Mouse (Mus musculus) right cerebral cortex, postnatal 4 days (tissue): ENCODE results near the gene Sgpp1.

Experiments used
- DNase-seq: peaks from one replicate; pipeline ENCODE4 v3.0.0-alpha.2; 2022

Sgpp1 gene

DNA sequence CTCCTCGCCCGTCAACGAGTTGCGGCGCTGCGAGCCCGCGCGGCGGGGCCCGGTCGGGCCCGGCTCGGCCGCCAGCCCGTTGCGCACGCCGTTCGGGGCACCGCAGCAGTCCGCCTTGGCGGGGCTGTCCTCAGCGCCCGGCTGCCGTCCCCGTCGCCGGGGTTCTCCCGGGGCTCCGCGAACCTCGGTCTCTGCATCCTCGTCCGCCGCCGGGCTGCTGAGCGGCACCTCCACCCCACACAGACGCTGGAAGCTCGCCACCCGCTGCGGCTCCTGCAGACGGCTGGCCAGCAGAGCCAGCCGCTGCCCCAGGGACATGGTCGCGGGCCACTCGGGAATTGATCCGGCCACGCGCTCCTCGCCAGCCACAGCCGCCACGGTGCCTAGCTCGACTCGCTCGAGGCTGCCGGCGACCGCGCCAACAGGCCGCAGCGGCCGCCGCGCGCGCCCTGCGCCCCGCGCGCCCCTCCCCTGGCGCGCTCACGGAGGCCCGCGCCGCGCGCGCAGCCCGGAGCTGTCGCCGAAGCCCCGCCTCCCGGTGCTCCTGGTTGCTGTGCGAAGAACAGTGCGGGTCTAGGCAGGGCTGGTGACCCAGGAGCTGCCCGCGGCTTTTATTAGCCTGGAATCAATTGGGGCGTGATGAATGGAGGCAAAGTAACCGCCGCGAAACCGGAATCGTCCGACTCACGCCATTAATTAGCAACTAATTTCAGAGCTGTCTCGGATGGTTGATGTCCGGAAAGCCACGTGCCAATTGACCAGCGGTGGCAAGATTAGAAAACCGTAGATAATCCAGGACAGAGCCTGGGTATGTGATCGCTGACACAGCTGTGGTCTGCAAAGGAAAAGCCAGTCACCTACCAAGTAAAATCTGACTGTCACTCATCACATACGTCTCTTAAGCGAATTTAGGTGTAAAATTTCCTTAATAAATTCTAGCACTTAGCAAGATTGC is at the start of gene Sgpp1:
Sgpp1 (minus strand) TSS at position 484 of the 955 bp plus-strand sequence.
- peak; percentile 79 for DNase-seq

DNA sequence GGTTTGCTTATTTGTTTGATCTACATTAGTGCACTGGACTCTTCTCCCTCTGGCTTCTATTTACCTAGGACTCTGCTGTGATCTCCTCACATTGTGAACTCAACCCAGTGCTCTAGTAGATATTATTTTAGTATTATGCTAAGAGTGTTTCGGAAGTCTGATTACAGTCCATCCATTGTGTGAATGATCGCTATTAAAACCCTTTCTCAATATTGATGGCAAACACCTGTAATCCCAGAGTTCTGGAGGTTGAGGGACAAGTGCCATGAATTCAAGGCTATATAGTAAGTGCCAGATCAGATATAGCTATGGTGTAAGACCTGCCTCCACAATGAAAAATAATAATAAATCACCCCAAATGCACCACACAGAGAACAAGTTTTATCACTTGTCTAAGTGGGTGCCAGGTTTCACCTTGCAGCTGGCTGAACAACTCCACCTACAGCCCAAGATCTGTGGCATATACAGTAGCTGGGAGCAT is 48.8 kb upstream of the Sgpp1 start:
- no peak for DNase-seq

DNA sequence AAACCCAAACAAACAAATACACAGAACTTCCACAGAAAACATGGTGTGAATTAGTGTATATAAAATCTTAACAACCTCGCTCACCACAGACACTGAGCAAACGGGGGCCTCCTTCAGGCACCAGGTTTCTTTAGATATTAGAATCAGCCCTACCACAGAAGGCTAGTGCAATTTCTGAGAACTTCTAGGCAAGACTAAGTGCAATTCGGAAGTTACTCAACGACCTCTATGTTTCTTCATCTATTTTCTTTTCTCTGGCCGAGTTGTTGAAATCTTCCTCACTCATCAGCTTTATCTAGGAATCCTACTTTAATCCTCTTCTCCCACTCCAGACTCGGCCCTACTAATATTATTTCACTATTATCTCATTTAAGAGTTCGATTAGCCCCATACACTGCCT is 46.5 kb upstream of the Sgpp1 start:
- no peak for DNase-seq

DNA sequence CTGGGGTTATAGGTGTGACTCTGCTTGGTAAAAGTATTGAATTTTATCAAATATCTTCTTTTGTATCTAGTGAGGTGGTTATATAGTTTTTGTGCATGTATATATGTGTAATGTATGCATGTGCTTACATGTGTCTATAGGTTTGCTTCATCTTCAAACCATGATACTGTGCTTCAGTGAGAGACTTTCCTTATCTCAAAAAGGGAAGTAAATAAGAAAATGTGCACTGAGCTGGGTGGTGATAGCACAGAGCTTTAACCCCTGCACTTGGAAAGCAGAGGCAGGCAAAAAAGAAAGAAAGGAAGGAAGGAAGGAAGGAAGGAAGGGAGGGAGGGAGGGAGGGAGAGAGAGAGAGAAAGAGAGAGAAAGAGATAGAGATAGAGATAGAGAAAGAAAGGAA is 45.9 kb upstream of the Sgpp1 start:
- DNase-seq: no peak

DNA sequence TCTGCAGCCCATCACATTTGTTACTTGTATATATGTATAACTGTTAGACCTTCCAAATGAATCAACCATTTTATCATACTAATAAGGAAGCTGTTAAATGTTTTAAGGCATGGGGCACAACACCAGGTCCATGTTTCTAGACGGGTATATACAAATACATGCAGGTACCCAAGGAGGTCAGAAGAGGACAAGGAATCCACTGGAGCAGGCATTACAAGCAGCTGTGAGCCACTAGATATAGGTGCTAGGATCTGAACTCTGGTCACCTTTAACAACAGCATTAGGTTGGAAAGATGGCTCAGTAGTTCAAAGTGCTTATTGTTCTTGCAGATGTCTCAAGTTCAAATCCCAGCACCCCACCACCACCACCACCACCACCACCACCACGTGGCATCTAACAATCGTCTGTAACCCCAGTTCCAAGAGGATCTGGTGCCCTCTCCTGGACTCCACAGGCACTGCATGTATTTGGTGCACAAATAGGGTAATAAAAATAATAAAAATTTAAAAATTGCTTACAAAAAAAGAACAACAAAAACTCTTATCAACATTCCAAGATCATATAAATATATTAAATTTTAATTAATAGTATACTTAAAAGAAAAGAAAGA is 37.0 kb upstream of the Sgpp1 start:
- DNase-seq: peak; percentile 42

DNA sequence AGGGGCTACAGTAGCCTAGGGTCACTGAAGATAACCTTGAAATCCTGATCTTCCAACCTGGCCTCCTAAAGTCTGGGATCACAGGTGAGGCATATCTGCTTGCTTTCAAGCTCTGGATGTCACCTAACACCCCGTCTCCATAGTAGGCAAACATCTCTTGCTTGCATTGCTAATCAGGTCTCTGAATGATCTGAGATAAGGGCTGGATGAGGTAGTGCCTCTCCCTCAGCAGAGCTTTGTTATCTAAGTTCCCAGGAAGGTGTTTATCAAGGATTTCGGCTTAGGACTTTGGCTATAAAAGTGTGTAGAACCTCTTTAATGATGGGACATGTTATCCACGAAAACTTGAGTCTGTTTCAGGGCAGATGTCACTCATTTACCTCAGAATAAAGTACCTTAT is 35.9 kb upstream of the Sgpp1 start:
- DNase-seq: no peak

DNA sequence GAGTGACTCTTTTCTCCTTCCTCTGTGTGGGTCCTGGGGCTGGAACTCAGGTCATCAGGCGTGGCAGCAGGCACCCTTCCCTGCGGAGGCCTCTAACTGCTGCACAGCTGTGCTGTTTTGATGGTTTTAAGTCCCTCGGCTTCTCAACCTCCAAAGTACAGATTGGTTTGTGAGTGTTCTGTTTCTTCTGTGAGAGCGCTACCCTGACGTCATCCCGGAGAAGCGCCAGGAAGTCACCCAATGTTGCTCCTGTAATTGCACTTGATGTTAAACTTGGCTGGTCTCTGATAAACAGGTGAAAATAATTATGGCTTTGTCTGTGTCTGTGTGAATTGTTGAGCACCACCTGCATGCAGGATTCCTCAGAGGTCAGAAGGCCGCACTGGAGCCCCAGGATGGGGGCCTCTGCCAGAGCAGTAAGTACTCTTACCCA is 31.4 kb upstream of the Sgpp1 start:
- DNase-seq: no peak

DNA sequence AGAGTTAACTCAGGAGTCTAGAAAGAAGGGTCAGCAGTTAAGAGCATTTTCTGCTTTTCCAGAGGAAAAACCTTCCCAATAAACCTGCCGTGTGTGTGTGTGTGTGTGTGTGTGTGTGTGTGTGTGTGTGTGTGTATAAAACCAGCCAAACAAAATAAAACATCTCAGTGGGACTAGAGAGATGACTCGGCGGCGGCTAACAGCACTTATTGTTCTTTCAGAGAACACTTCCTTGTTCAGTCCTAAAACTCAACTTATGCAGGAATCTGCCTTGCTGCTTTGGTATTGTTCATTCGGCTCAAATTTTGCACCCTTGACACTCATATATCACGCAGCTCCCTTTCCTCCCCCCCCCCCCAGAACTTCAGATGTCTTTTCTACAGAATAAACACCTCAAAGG is 30.9 kb upstream of the Sgpp1 start:
- no peak for DNase-seq

DNA sequence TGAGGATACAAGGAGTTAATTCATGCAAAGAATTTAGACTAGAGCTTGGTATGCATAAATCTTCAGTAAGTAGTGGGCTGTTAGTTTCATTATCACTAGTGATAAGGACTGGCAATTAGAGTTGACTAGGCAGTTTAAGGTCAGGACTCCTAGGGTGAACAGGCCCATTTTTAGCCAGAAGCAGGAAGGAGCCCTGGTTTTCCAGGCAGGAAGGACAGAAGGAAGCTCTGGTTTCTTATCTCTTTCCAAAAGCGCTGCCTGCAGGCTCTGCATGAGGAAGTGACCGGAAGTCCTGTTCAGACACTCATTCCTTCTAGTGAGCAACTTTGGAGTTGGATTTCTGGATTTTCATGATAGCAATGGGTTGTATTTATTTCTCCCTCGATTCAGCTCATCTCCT is 30.2 kb upstream of the Sgpp1 start:
- DNase-seq: no peak

DNA sequence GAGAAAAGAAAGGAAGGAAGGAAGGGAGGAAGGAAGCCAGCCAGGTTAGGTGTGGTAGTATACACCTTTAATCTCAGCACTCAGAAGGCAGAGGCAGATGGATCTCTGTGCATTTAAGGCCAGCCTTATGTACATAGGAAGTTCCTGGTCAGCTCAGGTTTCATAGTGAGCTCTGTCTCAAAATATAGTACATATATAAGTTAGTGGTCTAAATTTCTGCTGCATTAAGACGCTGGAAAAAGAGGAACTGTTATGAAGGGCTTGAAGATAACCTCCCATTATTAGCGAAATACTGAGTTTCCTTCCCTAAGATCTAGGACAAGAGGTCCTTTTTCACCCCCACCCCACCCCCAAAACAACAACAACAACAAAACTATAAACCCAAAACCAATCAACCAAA is 20.9 kb upstream of the Sgpp1 start:
- DNase-seq: no peak

DNA sequence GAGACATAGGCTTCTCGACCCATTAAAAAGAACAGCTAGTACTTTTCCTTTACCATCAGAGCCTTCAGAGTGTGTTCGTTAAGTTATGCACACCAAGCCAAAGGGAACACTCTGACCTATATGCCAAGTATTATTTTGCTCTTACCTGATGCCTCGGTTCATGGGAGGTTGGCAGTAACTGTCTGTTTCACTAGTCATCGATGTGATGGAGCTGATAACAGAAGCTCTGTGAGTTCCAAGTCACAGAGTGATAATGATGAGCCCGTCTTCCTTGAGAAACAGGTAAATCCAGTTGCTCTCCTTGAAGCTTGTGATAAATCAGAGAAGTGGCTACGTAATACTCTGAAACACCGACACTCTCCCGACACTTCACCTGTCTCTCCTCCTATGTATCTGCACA is 18.2 kb upstream of the Sgpp1 start:
- no peak for DNase-seq

DNA sequence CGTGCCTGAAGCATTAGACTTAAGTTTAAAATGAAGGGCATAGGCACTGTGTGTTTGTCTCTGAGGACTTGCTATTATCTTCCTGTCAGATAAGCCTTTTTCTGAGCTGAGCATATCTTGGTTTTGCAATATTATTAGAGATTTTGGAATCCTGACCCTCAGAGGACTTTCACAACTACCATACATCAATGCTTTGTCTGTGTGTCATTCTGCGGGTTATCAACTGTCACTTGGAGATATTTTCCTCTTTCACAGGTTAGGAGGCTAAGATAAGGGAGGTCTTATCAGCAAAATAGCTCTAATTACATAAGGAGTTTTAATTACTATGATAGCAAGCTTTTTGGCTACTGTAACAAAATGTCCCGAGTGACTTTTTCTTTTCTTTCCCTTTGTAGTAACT is 16.5 kb upstream of the Sgpp1 start:
- no peak for DNase-seq

DNA sequence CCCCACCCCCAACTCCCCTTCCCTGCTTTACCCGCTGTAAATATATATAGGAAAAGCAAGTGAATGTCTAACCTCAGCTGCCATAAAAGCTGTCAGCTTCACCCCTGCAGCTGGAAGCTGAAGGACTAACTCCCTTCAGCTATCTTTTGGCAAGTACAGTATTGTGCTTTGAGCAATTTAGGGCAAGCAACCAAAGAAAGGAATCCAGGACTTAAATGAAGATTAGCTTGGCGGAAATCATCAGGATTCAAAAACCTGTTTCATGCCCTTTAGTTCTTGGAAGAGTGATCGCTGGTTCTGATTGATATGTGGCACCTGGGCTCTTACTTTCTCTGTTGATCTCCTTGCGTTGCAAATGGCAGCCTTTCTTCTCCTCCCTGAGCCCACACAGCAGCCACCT is 13.0 kb upstream of the Sgpp1 start:
- DNase-seq: no peak

DNA sequence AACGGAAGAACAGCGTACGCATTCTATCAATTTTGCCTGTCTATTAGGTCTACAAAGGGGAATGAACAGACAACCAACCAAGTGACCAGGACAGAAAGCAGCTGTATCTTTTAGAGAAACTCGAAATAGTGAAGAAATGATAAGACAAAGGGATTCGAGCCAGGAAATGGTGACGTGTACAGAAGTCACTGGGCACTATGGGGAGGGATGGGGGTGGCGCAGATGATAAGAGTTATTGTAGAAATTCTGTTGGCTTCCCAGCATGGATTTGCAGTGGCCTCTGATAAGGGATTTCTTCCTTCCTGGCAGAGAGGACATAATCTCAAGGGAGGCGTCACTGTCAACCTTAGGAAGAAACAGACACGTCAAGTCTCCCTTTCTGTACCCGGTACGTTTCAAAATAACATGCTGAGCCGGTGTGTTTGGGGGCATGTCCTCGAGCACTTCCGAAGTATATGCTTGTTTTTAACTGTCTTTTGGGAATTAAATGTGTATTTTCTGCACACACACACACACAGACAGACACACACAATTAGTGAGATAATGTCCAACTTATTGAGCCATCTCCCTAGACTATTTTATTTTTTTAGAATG is 10.3 kb upstream of the Sgpp1 start:
- no peak for DNase-seq

DNA sequence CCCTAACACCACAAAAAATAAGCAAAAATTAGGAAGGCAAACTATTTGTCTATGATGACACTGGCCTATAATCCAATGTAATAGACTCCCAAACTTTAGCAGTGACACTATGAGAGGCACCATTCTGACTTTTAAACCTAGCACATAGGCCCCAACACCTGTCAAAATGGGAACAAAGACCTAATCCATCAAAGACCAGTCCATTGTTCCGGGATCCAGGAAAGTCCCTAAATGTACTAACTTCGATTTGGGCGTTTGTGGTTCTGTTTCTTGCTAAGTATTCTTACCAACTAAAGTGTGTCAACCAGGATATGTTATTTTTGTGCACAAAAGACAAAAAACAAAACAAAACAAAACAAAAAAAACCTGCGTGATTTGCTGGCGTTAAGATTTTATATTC is 6.6 kb upstream of the Sgpp1 start:
- no peak for DNase-seq

DNA sequence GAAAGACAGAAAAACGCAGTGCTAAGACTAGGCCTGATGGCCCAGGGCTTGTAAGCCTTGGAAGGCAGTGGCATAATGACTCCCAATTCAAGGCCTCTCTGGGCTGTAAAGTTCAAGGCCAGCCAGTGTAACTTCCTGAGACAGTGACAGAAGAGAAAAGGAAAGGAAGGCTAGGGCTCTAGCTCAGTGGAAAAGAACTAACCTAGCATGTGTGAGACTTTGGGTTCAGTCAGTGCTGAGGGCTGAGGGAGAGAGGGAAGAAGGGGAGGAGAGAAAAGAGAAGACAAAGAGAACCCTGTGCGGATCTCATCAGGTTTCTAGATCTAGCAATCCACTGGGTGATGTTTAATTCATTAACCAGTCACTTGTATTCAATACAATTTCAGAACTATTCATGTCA is 5.7 kb upstream of the Sgpp1 start:
- no peak for DNase-seq

DNA sequence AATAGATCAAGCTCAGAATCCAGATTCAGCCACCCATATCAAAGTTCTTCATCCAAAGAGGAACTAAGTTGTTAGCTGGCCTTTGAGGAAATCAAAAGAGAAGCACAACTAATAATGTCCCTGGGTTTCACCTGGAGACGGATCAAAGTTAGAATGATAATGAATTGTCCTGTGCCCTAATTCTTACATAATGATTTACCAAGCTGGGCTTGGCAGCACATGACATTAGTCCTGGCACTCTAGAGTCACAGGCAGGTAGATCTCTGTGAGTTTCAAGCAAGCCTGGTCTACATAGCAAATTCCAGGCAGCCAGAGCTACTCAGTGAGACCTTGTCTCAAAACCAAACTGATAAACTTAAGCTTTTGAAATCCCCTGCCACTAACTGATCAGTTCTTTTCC is 4.9 kb upstream of the Sgpp1 start:
- DNase-seq: no peak

DNA sequence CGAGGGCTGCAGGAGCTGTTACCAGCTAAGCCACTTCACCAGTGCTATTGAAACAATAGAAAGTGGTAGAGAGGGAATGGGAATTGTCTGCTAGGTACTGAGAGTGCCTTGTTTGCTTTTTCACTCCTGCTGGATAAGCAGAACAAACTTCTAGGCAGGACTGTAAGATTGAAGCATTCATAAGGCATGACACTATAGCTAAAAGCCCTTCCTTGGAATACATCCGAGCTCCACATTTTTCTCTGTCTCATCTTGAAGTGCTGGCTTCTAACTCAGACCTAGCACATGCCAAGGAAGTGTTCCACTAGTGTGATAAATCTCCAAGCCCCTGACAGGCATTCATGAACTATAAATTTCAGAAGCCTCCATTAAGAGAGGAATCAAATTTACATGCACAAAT is 4.1 kb upstream of the Sgpp1 start:
- no peak for DNase-seq

DNA sequence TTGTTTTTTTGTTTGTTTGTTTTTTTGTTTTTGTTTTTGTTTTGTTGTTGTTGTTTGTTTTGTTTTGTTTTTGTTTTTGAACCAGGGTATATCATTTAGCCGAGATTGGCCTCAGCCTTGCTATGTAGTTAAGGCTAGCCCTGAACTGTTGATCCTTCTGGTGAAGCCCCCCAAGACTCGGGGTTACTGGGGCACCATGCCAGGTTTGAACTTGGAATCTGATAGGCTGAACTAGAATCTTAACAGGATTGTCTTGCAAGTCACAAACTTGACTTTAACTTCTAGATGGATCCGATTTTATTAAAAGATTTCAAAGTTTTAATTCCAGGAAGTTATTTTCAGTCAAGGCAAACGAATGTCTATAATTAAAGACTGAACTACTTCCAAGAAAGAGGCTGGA is 767 bp upstream of the Sgpp1 start:
- peak; percentile 31 for DNase-seq

DNA sequence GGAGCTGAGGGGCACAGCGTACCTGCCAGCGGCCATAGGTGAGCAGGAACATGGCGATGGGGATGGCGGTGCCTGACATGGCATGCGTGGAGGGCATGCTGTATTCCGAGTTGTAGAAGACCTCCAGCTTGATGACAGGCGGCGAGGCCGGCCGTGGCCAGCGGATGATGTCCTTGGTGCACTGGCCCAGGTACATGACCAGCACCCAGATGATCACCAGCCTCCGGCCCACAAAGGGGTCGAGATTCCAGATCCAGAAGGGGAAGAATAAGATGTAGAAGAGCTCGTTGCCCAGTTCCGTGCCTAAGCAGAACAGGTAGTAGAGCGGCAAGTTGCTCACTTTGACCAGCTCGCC is 661 bp downstream of the Sgpp1 start:
- DNase-seq: no peak

DNA sequence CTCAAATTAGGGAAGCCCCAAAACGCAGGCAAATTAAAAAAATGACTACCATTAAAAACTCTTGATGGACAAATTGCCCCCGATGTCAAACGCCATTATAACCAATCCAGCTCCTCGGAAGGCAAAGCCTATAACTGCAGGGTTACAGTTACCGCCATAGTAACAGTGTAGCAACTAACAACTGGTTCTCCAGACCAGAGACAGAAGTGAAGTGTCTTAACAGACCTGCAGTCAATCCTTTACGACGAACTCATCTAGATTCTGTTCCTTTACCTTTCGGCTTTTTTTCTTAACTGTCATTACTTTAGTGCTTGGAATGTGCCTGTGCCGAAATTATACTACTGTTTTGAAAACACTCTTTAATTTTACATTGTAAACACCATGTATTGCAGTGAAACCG is 1.4 kb downstream of the Sgpp1 start:
- DNase-seq: no peak

DNA sequence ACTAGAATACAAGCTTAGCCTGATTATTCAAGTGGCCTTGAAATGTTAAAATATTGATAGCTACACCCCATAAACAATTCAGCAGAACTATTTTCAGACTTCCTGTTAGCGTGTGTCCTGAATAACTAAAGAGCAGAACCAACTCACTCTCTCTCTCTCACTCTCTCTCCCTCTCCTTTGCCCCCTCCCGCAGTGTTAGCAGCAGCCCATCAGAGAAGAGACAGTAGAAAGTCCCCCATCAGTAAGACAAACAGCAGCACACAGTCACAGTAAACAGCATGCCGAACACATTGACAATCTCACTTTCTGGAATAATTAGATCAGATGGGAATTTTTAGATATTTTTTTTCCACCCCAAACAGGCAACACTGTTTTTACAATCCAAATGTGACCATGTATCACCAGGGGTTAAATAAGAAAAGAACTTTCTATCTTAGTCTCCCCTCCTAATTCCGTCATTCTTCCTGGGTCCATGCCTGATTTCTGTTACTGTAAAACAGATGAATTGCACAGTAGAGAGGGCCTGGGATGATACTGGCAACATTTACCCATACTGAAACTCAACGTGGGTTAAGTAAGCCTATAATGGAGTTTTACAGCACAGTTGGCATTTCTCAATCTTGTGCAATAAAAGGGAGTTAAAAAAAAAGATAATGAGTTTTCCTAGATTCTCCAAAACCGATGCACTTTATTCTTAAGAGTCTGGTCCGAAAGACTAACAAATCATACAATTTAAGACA is 2.0 kb downstream of the Sgpp1 start:
- no peak for DNase-seq

DNA sequence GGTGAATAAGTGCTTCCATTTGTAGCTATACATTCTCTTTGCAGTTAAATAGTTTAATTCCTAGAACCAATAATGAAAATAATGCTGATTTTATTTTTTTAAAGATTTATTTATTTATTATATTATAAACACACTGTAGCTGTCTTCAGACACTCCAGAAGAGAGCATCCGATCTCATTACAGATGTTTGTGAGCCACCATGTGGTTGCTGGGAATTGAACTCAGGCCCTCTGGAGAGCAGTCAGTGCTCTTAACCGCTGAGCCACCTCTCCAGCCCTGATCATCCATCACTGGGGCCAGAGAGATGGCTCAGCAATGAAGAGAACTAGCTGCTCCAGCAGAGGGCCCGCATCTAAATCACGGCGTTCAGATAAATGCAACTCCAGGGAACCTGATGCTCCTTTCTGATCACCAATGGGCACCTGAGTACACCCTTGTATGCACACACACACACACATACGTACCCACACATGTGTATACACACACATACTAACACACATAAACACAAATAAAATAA is 3.5 kb downstream of the Sgpp1 start:
- no peak for DNase-seq
